Mouse (Mus musculus): ENCODE results near the gene Qser1. TPM values are rescaled to one million over a fixed set of nuclear protein-coding genes. Genes with fewer than 3 reads are reported as not detected.

Qser1 gene
- total and polyA plus RNA-seq, 3 experiments, result 7.5 to 30.2 (median 26.4) TPM

DNA sequence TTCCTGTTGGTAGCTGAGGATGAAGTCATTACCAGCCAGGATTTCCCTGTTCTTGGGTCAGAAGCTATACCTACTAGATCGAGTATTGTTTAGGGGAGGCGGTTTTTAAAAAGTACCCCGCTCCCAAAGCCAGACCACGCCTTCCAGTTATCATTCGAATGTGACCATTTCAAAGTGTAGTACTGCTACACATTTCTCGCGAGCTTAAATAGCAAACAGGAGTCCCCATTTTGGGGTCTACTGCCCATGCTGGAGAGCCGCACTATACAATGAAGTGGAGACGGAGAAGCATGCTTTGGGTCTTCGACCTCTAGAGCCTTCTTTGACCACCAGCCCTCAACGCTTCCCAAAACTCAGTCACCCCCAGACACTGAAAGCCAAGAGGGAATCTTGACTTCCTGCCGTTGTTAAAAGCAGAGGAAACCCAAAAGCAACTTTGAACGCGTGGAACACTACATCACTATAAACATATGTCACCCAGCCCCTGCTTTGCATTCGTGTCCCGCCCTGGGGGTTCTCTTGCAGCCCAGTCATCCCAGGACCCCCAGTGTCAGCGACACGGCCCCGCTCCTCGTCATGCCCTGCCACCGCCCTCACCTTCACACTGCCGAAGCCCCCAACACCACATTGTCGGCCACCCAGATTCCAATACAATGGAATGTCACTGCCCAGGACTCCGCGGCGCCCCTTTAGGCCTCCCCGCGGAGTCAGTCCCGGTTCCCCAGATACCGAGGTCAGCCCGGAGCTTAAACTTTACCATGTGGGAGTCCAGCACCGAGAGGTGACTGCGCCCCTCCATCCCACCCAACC lies 794 bp downstream of the Qser1 start:
- Histone ChIP-seq H3K27ac (peak overlapping the region; percentile 95), H3K4me3 (peak overlapping the region; percentile 92), H3K79me2 (replicated peaks; ENCODE audit: control insufficient read depth, insufficient read depth, low read length) (no peaks in the 10 kb centered on the region; the same call in 1 of the 2 replicates), H3K4me1 (ENCODE audit: control insufficient read depth, insufficient read depth, low read length) (peaks cover 1% of the 10 kb centered on the region; the same call in 1 of the 2 replicates), H3K36me3 (ENCODE audit: control insufficient read depth, insufficient read depth, low read length) (peaks cover 4% of the 10 kb centered on the region; the same call in 1 of the 2 replicates), H3K27me3 (ENCODE audit: control insufficient read depth, insufficient read depth, low read length) (no peaks in the 10 kb centered on the region), H3K9ac (ENCODE audit: low read depth, low read length) (peak overlapping the region; percentile 95)
- intact Hi-C loops (cut with DNase I), result loop anchor here (5.0 to 10.0 kb wide), 2 partner anchors 323 to 371 kb away; partner anchors contain the start of gene Hipk3
- peak; percentile 57 to 71 for DNase-seq
- TF ChIP-seq CTCF (IDR thresholded peaks at IDR 0.05), result no peak
- TF ChIP-seq EP300 (IDR thresholded peaks at IDR 0.05; ENCODE audit: insufficient read depth, low read depth, low read length), result no peak
- no peak for TF ChIP-seq POLR2A (IDR thresholded peaks at IDR 0.05; ENCODE audit: insufficient read depth, low read depth, low read length)
- WGBS, result 3% methylated on average over 33 of the region's 33 CpGs

DNA sequence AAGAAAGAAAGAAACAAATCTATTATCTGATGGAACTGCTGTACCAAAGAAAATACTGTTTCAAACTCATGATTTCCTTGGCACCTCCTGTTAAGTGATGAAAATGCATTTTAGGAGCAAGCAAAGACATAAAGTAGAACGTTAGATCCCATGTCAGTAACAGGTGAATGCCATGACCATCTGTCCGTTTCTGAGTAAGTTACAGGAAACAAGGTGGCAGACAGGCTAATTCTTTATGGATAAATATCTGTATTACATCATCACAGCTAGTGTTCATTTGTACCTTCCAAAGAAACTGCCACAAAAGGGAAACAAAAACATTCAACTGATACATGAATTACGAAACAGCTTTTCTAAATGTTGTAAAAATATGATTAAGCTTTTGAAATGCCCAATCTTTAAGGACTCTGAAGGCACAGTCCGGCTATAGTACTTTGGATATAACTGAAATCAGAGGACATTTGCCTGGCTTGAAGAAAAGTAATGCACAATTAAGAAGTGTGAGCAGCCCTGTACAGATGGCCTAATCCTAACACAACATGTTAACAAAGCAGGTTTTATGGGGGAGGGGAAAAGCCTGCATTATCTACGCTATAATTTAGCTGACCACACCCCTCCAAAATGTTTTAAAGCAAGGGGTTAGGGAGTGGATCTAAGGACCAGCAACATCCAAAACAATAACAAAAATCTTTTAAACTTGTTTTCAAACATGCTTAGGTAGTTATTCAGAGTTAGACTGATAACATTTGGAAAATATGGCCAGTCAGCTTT lies 2.2 kb downstream of the Qser1 start:
- Histone ChIP-seq H3K4me1 (ENCODE audit: control insufficient read depth, insufficient read depth, low read length) (peaks cover 1% of the 10 kb centered on the region; the same call in 1 of the 2 replicates), H3K79me2 (replicated peaks; ENCODE audit: control insufficient read depth, insufficient read depth, low read length) (no peaks in the 10 kb centered on the region; the same call in 1 of the 2 replicates), H3K4me3 (no peak overlapping the region), H3K27ac (no peak overlapping the region), H3K36me3 (ENCODE audit: control insufficient read depth, insufficient read depth, low read length) (peaks cover 4% of the 10 kb centered on the region), H3K27me3 (ENCODE audit: control insufficient read depth, insufficient read depth, low read length) (no peaks in the 10 kb centered on the region), H3K9ac (ENCODE audit: low read depth, low read length) (no peak overlapping the region)
- 55% methylated on average over 5 of the region's 5 CpGs for WGBS
- DNase-seq, result no peak
- no peak for TF ChIP-seq CTCF (IDR thresholded peaks at IDR 0.05)
- no peak for TF ChIP-seq EP300 (IDR thresholded peaks at IDR 0.05; ENCODE audit: insufficient read depth, low read depth, low read length)
- no peak for TF ChIP-seq POLR2A (IDR thresholded peaks at IDR 0.05; ENCODE audit: insufficient read depth, low read depth, low read length)
- intact Hi-C loops (cut with DNase I), result loop anchor here (10.0 kb wide), 1 partner anchor 370 kb away; no protein-coding TSS in a partner anchor

DNA sequence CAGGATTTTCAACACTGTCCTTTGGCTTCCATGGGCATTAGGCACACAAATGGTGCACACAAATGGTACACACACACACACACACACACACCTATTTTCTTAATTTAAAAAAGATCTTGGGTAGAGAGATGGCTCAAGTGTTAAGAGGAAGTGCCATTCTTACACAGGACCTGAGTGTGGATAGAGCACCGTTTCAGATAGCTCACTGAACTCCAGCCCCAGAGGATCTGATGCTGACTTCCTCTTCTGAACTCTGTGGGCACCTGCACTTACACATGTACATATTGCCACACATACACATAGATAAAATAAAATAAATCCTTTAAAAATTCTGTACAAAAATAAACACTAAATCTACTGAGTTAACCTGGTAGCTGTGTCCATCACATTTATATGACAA lies 11.1 kb downstream of the Qser1 start:
- Histone ChIP-seq H3K27me3 (ENCODE audit: control insufficient read depth, insufficient read depth, low read length) (no peaks in the 10 kb centered on the region), H3K36me3 (ENCODE audit: control insufficient read depth, insufficient read depth, low read length) (no peaks in the 10 kb centered on the region; the same call in 1 of the 2 replicates), H3K27ac (no peak overlapping the region), H3K79me2 (replicated peaks; ENCODE audit: control insufficient read depth, insufficient read depth, low read length) (peaks cover 3% of the 10 kb centered on the region; the same call in 1 of the 2 replicates), H3K4me3 (no peak overlapping the region), H3K9ac (ENCODE audit: low read depth, low read length) (no peak overlapping the region), H3K4me1 (ENCODE audit: control insufficient read depth, insufficient read depth, low read length) (no peaks in the 10 kb centered on the region; the same call in 1 of the 2 replicates)
- TF ChIP-seq CTCF (IDR thresholded peaks at IDR 0.05) (no peak), POLR2A (IDR thresholded peaks at IDR 0.05; ENCODE audit: insufficient read depth, low read depth, low read length) (no peak), EP300 (IDR thresholded peaks at IDR 0.05; ENCODE audit: insufficient read depth, low read depth, low read length) (no peak)
- intact Hi-C loops (cut with DNase I), result no loop called here
- no peak for DNase-seq
- 50% methylated on average over 1 of the region's 1 CpGs for WGBS

DNA sequence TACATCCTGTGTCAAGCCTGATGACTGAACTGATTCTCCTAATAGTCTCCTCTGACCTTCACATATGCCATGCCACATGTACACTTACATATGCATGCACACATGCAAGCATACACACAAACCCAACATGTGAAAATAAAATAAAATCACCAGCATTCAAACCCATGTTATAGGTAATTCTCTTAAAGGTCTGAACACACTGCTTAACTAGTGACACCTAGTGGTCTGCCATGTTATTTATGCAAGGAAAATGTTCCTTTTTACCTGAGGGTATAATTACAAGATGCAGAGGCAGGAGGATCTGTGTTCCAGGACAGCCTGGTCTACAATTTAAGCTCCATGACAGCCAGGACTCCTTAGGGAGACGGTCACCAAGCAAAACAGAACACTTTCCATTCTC lies 41.8 kb downstream of the Qser1 start:
- Histone ChIP-seq H3K27ac (no peak overlapping the region), H3K36me3 (ENCODE audit: control insufficient read depth, insufficient read depth, low read length) (no peaks in the 10 kb centered on the region), H3K9ac (ENCODE audit: low read depth, low read length) (no peak overlapping the region), H3K4me1 (ENCODE audit: control insufficient read depth, insufficient read depth, low read length) (no peaks in the 10 kb centered on the region), H3K4me3 (no peak overlapping the region), H3K79me2 (replicated peaks; ENCODE audit: control insufficient read depth, insufficient read depth, low read length) (no peaks in the 10 kb centered on the region), H3K27me3 (ENCODE audit: control insufficient read depth, insufficient read depth, low read length) (no peaks in the 10 kb centered on the region)
- 88% methylated on average over 1 of the region's 1 CpGs for WGBS
- no peak for TF ChIP-seq POLR2A (IDR thresholded peaks at IDR 0.05; ENCODE audit: insufficient read depth, low read depth, low read length)
- peak; percentile 78 for TF ChIP-seq CTCF (IDR thresholded peaks at IDR 0.05)
- intact Hi-C loops (cut with DNase I), result loop anchor here (1.0 to 10.0 kb wide), 2 partner anchors 89 to 640 kb away; no protein-coding TSS in a partner anchor
- no peak for DNase-seq

DNA sequence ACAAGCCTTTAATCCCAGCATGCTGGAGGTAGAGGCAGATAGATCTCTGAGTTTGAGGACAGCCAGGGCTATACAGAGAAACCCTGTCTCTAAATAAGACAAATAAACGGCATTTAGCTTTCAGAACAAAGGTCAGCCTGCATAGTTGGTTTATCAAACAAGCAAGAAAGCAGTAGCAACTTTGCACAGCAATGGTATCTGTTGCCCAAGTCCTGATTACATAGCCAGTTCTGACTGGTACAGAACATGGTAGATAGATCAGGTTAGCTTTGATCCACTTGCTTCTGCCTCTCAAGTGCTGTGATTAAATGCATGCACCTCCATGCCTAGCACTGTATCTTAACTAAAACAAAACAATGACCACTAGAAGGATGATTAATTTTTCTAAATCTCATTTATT lies 47.9 kb downstream of the Qser1 start:
- Histone ChIP-seq H3K4me3 (no peak overlapping the region), H3K4me1 (ENCODE audit: control insufficient read depth, insufficient read depth, low read length) (no peaks in the 10 kb centered on the region), H3K79me2 (replicated peaks; ENCODE audit: control insufficient read depth, insufficient read depth, low read length) (no peaks in the 10 kb centered on the region), H3K27me3 (ENCODE audit: control insufficient read depth, insufficient read depth, low read length) (no peaks in the 10 kb centered on the region), H3K27ac (no peak overlapping the region), H3K9ac (ENCODE audit: low read depth, low read length) (no peak overlapping the region), H3K36me3 (ENCODE audit: control insufficient read depth, insufficient read depth, low read length) (no peaks in the 10 kb centered on the region)
- no peak for TF ChIP-seq POLR2A (IDR thresholded peaks at IDR 0.05; ENCODE audit: insufficient read depth, low read depth, low read length)
- TF ChIP-seq CTCF (IDR thresholded peaks at IDR 0.05), result no peak
- no peak for TF ChIP-seq EP300 (IDR thresholded peaks at IDR 0.05; ENCODE audit: insufficient read depth, low read depth, low read length)
- no peak for DNase-seq
- WGBS, result 88% methylated on average over 1 of the region's 1 CpGs
- intact Hi-C loops (cut with DNase I), result no loop called here

Measured in heart, adult 2 months (tissue).